Mouse (Mus musculus): ENCODE results near the gene Mepce.
"Not testable (repeated sequence)": the region's sequence is repeated elsewhere in the genome, so short reads cannot be mapped to it uniquely, and the experiment has no call there.

Gene Mepce

DNA sequence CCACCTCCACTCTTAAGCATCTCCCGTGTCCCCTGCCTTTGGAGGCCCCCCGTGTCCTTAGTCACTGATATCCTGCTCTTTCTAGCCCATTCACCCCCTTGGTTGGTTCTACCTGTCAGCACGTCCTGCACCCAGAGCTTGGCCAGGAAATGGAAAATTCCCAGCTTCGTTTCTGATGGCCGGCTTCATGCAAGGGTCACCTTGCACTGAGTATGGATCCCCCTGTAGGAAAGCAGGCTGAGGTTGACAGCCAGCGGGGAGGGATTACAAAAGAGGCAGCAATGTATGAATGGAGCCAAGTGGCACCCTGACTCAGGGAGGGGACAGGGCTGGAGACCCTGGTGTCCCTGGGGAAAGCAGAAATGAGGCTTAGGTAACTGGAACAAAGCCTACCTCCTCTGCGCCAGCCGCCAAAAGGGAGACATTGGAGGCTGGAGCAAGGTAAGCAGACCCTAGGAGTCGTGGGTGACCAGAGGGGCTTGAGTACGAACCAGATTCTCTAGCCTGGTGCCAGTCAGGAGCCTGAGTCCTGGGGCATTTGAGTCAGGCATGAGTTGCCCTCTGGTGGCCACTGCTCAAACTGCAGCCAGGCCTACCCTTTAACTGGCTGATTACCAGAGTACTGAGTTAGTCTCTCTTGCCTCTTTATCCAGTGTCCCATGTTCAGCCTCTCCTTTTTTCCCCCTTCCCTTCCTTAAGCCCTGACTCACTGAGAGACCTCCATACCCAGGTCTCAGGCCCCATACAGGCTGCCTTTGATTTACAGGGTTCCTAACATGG lies 30.4 kb downstream of the Mepce start:
- peak; percentile 81 for DNase-seq

DNA sequence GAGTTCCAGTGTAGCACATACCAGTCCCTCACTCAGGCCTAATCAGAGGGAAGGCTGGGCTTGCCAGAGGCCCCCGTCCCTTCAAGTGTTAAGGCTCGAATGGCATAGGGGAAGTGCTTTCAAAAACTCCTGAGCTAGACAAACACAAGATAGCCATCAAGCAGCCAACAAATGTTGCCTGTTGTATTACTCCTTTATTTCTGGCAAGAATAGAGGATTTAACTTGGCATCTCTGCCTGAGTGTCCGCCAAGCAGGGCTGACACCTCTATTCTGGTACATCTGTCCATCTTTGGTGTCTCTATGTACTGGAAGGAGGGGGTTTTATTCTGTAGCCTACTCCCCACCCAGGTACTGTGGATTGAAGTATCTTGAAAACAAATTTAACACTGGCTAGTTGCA lies 31.3 kb downstream of the Mepce start:
- DNase-seq, result no peak

DNA sequence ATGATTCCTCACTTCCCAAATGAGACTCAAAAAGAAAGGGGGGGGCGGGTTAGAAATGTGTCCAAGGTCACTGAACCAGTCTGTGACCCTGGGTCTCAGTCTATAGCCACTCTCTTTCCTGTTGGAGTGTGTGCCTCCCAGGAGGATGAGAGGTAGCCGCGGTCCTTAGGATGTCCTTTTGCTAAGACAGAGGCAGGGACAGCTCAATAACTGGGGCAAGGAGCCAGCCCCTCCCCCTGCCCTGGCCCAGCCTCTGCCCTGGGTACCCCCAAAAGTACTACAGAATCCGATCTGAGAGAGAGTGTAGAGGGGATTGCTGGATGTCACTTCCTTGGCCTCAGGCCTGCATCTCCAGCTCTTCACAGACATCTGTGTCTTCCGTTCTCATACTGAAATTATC lies 32.0 kb downstream of the Mepce start:
- DNase-seq, result no peak

DNA sequence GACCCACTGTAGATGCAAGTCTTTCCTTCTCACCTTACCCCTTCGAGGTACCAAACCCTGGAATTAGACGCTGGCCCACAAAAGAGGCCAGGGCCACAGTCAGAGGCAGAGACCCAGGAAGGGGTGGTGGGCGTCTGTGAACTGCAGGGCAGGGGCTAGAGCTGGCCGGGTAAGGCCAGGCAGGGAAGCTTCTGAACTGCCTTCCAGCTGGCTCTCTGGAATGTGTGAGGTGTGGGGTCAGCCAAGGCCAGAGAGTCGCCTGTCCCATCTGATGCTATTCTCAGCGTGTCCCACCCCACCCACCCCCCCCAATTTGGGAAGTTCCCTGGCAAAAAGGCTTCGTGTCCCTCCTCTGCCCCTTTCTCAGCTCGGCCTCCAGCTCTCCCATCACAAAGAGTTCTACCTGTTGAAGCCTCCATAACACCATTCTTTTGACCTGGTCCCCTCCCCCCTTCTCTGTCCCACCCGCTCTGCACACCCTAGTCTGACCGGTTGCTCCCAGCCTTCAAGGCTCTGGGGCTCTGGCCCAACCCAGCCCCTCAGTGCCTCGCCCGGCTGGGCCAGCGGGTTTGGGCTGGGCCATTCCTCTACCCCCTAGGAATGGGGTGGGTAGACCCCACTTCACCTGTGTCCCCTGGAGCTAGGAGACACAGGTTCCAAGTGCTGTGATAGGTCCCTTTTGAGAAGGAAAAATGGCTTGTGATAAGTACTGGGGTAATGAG lies 34.2 kb downstream of the Mepce start:
- no peak for DNase-seq

DNA sequence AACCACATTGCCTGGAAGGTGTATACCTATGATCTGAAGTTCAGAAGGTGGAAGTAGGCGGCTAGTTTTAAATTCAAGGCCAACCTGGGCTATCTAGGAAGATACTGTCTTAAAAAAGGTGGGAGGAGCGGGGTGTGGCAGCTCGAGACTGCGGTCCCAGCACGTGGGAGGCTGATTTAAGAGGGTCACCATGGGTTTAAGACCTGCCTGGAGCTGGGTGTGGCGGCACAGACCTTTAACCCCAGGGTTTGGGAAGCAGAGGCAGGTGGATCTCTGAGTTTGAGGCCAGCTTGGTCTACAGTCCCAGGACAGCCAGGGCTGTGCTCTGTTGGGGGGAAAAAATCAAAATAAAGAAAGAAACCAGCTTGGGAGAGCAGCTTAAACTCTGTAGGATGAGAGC lies 35.5 kb downstream of the Mepce start:
- no peak for DNase-seq

DNA sequence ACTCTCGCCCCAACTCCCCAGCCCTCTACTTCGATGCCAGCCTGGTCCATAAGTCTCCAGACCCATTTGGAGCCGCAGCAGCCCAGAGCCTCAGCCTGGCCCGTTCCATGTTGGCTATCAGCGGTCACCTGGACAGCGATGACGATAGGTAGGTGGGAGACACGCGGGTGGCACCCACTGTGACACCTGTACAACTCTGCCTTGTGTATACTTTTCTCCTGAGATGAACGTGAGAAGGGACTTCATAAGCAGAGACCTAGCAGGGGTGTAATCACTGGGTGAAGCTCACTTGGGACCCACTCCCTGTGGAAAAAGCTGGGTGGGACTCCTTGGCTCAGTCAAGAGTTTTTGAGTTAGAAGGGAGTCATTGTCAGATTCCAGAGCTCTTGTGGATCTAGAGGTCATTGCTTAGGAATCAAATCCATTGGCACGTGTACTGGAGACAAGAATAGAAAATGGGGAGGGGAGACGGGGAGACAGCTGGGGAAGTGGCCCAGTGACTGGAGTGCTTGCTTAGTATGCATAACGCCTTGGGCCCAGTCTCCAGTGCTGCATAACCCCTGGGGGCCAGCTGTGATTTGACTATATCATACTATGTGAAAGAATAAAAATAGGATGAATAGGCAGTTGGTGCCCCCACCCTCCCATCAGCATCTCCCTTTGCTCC lies 36.1 kb downstream of the Mepce start:
- no peak for DNase-seq

DNA sequence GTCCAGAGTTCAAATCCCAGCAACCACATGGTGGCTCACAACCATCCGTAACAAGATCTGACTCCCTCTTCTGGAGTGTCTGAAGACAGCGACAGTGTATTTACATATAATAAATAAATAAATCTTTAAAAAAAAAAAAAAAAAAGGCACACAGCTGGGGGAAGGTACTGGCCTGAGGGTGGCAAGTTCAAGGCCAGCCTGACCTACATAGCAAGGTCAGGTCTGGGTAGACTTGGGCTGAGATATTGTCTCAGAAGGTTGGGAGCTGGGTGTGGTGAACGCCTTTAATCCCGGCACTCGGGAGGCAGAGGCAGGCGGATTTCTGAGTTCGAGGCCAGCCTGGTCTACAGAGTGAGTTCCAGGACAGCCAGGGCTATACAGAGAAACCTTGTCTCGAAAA lies 37.2 kb downstream of the Mepce start:
- not testable (repeated sequence) for DNase-seq

DNA sequence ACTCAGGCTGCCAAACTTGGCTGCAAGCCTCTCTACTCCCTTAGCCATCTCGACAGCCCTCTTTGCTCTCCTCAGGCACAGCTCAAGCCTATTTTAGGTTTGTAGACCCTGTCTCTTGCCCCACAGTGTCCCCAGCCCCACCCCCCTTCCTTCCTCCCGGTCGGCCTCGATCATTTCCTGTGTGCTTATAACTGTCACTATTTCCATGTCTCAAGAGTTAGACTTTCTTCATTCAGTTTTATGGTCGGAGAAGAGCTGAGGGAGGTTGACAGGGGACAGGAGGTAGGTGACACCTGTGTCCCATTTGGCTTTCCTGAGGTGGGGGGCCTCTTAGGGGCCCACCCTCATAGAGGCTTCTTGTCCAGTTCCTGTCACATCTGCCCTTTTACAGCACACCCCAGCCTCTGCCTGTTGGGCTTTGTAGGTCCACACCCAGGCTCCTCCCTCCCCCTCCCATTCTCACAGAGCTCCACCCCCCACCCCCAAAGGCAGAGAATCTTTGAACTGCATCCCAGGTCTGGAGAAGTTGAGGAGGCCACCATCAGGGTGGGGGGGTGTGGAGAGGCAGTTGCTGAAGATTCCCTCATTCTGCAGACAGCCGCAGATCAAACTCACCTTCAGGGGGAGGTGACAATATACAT lies 38.1 kb downstream of the Mepce start:
- no peak for DNase-seq

DNA sequence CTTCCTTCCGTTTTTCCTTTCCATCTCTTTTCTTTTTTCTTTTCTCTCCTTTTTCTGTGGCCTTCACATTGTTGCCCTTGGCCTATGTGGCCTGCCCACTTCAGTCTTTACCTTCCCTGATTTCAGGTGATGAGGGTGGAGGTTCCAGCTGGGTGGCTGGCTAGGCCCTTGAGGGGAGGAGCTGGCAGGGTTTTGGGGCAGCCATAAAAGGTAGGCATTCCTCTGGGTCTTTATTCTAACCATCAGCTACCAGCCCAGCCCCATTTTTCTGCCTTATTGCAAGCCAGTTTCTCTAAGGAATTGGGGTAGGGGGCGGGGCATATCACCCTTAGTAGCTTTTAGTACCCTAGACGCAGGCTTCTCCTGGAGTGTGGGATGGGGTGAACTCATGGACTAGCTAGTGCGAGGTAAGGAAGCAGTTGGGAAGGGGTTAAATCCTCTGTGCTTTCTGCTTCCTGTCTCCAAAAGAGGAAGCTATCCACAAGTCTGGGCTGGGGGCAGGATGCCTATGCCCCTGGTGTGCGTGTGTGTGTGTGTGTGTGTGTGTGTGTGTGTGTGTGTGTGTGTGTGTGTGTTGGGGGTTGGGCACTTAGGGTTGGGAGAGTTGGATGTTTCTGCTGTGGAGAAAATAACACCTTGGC lies 39.2 kb downstream of the Mepce start:
- no peak for DNase-seq

DNA sequence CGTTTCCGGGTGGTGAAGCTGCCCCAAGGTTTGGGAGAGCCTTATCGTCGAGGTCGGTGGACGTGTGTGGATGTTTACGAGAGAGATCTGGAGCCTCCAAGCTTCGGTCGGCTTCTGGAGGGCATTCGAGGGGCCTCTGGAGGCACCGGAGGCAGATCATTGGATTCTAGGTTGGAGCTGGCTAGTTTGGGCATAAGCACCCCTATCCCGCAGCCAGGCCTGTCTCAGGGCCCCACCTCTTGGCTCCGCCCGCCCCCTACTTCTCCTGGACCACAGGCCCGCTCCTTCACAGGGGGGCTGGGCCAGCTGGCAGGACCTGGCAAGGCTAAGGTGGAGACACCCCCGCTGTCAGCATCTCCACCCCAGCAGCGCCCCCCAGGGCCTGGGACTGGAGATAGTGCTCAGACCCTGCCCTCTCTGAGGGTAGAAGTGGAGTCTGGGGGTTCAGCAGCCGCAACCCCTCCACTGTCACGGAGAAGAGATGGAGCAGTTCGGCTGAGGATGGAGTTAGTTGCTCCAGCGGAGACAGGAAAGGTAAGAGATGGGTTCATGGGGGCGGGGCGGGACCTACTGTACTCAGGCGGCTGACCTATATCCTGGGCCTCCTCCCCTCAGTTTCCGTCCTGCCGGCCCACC lies 40.0 kb downstream of the Mepce start:
- DNase-seq, result no peak

DNA sequence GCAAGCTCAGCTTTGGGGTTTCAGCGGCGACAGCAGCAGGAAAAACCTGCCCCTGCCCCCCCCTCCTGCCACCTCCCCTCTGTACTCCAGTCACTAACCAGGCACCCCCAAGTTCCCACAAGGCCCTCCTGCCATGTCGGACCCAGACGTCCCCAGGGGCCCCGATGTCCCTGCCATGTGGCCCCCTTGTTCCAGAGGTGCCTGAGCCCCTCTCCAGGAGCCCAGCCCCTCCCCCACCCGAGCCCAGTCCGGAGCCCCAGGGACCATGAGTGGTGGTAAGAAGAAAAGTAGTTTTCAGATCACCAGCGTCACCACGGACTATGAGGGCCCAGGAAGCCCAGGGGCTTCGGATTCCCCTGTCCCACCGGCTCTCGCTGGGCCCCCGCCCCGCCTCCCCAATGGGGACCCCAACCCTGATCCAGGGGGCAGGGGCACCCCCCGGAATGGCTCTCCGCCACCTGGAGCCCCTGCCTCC lies 40.6 kb downstream of the Mepce start:
- DNase-seq, result no peak

DNA sequence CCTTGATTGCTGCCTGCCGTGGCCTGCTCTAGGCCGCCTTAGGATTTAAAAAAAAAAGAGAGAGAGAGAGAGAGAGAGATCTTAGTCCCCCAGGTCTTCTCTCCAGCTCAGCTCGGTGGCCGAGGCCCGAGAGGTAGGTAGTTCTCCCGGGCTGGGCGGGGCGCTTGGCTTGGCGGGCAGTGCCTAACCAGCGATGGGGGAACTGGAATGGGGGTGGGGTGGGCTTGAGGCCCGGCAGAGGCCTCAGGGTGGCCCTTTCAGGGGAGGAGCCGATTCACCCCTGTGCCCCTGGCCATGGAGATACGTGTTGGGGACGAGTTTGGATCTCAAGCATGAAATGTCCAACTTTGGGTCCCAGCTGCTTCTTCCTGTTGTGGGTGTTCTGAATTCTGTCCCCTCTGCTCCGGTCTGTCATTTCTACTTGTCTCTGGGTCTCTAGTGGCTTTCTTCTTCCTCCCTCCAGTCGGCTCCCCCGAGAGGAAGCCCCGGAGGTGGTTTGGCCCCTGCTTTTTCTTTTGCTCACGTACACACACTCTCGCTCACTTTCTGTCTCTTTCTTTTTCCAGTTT lies 41.1 kb downstream of the Mepce start:
- no peak for DNase-seq

DNA sequence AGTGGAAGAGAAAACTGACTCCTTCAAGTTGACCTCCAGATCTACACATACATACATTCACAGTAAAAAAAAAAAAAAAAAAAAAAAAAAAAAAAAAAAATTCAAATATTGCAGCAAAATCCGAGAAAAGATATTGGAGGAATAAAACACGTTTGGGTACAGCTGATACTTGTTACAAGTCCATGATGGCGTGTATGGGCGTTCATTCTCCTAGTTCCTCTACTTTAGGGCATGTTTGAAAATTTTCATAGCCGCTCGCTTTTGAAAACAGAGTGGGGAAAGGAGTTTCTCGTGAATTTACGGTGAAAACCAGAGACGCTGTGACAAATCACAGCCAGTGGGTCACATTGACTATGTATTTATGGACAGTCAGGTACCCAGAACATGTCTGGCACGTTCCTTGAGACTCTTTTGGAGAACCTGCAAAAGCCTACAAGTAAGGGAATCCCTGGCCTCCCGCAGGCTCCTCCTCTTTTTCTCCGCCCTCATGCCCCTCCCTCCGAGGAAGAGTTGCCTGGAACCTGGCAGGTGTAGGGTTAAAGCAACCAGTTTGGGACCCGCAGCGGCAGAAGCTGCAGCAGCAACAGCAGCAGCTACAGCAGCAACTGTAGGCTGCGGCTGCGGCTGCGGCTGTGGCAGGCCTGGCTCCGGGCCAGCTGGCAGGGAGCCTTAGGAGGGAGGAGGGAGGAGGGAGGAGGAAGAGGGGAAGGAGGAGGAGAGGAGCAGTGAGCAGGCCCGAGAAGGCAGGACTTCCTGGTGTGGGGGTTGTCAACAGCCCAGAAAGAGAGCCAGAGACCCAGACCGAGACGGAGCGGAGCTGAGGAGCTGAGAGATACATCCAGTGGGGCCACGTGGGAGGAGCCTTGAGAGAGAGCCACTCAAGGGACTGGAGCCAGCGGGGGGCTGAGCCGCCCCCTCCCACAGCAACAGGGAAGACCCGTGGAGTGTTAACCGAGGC lies 42.0 kb downstream of the Mepce start, which contains the start of gene Tsc22d4:
TSS of gene Tsc22d4 (plus strand) at position 517 of the 958 bp plus-strand sequence.
- DNase-seq, result peak; percentile 87

DNA sequence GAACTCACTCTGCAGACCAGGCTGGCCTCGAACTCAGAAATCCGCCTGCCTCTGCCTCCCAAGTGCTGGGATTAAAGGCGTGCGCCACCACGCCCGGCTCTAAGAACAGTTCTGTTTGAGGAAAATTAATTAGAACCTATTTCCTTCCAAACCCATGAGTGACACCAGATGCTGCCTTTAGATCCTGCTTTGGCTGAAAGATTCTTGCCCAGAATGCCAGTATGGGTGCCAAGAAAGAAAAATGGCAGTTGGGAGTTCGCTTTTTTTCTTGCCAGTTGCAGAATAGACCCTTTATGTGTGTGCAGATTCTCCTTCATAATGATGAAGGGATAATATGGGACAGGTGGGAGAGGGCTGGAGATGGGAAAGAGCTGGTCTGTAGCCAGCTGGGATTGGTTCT lies 43.3 kb downstream of the Mepce start:
- DNase-seq, result no peak

DNA sequence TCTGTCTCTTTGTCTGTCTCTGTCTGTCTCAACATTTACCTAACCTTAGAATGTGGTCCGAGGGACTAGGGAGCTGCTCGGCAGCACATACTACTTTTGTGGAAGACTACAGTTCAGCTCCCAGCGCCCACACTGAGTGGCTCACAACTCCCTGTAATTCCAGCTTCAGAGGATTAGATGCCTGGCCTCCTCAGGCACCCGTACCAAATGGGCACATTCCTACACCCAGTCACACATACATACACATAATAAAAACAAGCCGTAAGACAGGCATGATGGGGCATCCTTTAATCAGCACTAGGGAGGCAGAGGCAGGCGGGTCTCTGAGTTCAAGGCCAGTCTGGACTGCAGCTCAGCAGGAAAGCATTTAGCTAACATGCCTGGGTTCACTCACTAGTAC lies 44.6 kb downstream of the Mepce start:
- no peak for DNase-seq

DNA sequence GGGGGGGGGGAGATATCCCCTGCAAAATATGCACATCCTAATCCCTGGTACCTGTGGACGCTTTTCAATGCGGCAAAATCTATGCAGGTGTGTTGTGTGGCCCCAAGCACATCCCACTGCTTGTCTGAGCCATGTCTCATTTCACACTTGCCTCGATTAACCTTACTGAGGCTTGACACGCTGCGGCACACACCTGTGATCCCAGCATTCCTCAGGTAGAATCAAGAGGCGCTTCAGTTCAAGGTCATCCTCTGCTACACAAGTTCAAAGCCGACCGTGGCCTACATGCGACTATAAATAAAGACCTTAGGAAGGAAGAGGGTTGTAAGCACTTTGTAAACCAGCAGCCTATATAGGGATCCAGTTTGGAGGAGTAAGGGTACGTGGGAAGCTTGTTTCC lies 45.4 kb downstream of the Mepce start:
- DNase-seq, result no peak

DNA sequence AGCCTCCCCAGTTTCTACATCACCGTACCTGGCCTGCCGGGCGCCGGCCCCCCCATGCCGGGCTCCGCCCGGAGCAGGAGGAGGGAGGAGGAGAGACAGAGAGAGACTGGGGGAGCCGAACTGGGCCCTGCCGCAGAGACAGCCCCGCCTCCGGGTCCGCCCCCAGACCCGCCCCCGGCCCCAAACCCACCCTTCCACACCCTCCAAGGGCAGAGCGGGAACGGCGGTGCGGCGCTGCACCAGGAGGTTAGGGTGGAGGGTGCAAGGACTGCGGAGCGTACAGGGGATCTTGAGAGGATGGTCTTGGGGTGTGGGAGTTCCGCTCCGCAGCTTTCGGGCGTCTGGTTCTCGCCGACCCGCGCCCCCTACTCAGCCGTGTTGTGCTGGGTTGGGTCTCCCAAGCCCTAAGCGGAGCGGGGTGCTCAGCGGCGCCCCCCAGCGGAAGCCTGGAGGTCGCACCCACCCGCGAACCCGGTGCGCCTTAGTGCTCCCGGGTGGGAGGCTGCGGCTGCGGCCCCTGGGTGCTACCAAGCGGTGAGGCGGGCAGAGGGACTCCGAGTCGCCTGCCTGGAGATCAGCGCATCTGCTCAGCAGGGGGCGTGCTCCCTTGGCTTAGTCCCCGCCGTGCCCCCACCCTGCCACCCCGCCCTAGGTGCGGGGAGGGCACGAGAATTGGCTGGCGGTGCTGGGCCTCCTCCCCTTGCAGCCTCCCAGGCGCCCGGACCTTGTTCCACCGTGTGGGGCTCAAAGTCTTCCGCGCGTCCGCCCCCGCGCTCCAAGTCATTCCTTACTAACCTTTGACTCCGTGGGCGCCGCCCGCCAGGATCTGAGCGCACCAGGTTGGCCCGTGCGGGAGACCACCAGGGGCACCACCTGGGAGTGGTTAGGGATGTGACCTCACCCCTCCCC lies 46.2 kb downstream of the Mepce start, which contains the start of gene Nyap1:
TSS of gene Nyap1 (minus strand) at position 585 of the 909 bp plus-strand sequence.
- DNase-seq, result peak; percentile 83

DNA sequence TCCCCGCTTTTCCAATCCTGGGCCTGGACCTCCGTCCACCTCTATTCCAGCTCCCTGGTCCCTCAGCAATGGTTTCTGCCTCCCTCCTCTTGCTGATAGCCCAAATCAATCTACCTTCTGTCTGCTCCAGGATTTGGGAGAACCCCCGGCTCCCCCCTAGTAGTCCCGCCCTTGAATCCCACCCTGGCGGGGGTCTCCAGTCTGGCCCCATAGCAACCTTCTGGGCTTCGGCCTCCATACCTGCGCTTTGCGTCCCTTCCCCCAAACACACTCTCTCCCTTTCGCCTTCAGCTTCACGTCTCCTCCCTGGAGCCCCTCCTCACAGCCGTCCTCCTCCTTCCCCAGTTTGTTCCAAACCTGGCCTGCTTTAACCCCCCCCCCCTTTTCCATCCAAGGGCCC lies 46.9 kb downstream of the Mepce start:
- no peak for DNase-seq

DNA sequence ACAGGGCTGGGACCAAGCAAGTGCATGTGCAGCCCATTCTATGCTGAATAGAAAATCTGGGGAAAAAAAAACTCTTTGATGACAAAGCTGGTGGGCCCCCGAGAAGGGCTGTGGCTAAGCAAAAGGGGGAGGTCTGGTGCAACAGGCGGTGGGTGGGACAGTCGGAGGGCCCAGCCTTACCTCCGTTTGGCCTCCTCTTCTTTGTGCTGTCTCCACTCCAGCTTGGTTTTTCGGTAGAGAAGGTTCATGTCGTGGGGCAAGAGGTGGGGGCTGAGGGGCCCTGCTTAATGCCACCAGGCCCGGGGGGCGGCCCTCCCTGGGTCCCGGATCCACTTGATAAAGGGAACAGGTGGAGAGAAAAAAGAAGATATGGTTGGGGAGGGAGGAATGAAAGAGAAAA lies 48.0 kb downstream of the Mepce start:
- no peak for DNase-seq
